In genomic region chr9:63716150-63717138, GRCm38 (mm10) we compare ENCODE assay signal across 9 mouse cellular contexts. TPM values are rescaled to one million over a fixed set of nuclear protein-coding genes. Genes with fewer than 3 reads are reported as not detected.
A peak's percentile ranks its signal among the peaks of the same experiment; 100 is the strongest.
DNase-seq lines count a peak whose midpoint lies in the region; ATAC-seq lines count a peak whose summit lies in the region.
"Had no signal": no experiment of that assay in that cellular context is flagged by ENCODE, and none has a peak within 500 bp of the region (broad histone marks: within the 10 kb centered on the region; RNA-seq: fewer than 3 reads in every experiment).

No protein-coding gene starts in this region.

- WGBS in heart, embryonic 15.5 days, result 25% methylated on average over 18 of the region's 18 CpGs

- no peaks in the 10 kb centered on the region for H3K9me3 ChIP-seq in heart, embryonic 15.5 days (replicated peaks)
- H3K9me3 ChIP-seq: G1E had no signal

- peak; percentile 48 for ATAC-seq in heart, embryonic 15.5 days (replicated peaks; ENCODE audit: insufficient number of reproducible peaks, insufficient read depth, low FRiP score, low read depth)
- ATAC-seq in megakaryocyte progenitor cell, adult 5-6 weeks (replicated peaks; ENCODE audit: poor library complexity), result peak; percentile 88
- no peak for ATAC-seq in erythroblast, adult 5-6 weeks (replicated peaks; ENCODE audit: low FRiP score, poor library complexity, severe bottlenecking)

- H3K27ac ChIP-seq in heart, embryonic 15.5 days, result peak overlapping the region; percentile 66

- no peak overlapping the region for H3K4me3 ChIP-seq in heart, embryonic 15.5 days

- H3K9ac ChIP-seq in heart, embryonic 15.5 days, result no peak overlapping the region

- H3K4me1 ChIP-seq in heart, embryonic 15.5 days (replicated peaks), result peaks cover 81% of the 10 kb centered on the region

- peak; percentile 61 for DNase-seq in layer of hippocampus, adult 11-12 months (ENCODE audit: low spot score)
- no peak for DNase-seq in layer of hippocampus, postnatal 25 days (ENCODE audit: extremely low spot score in 1 of 2, low spot score in 1 of 2)
- DNase-seq in embryo, embryonic 10 days (ENCODE audit: low spot score), result peak; percentile 87
- DNase-seq in kidney, postnatal 36 days, result peak; percentile 80 to 93
- DNase-seq in frontal cortex, postnatal 14 days (ENCODE audit: low spot score in 2 of 2), result no peak

- H3K27me3 ChIP-seq in heart, embryonic 15.5 days, result no peaks in the 10 kb centered on the region

- H3K4me2 ChIP-seq in heart, embryonic 15.5 days, result peak overlapping the region; percentile 35

- H3K36me3 ChIP-seq in heart, embryonic 15.5 days, result no peaks in the 10 kb centered on the region
- H3K36me3 ChIP-seq: G1E had no signal

RNA-seq across cellular contexts. Expression of gene Smad3, which starts 41.4 kb away (rescaled TPM):
- total RNA-seq in layer of hippocampus, postnatal 25 days (2021), result 10 to 100 TPM; 38.0 to 44.6 TPM
- 11.6 and 14.8 TPM in 2 replicates for polyA plus RNA-seq in heart, embryonic 15.5 days (2015; fragmentation: Nextera tagmentation; extraction: Ambion mirVana)
- total RNA-seq in megakaryocyte progenitor cell, adult 5-6 weeks (2015), result 12.6 and 14.4 TPM in 2 replicates
- total RNA-seq in megakaryocyte progenitor cell, adult 5-6 weeks (2017), result 16.7 and 16.8 TPM in 2 replicates
- total RNA-seq in erythroblast, adult 5-6 weeks (2015; ENCODE audit: low replicate concordance), result 3.5 and 14.6 TPM in 2 replicates
- 2.7 and 2.8 TPM in 2 replicates for total RNA-seq in erythroblast, adult 5-6 weeks (2017; ENCODE audit: low replicate concordance)

Comparison
In these comparisons a context has a peak if more than half of its experiments do, and no peak if none do; other contexts are left out.
1. DNase-seq: peak in layer of hippocampus, adult 11-12 months (single experiment), embryo, embryonic 10 days (single experiment) and kidney, postnatal 36 days (2 of 2); none in layer of hippocampus, postnatal 25 days (0 of 2) and frontal cortex, postnatal 14 days (0 of 2).